Mouse (Mus musculus) kidney, embryonic 15.5 days (tissue): ENCODE data around the gene 1700066M21Rik. TPM values are rescaled to one million over a fixed set of nuclear protein-coding genes. Genes with fewer than 3 reads are reported as not detected.

Source experiments
- polyA plus RNA-seq: library from polyadenylated mRNA; unstranded; fragments of >200 nt; fragmentation: Nextera tagmentation; extraction: Ambion mirVana; gene quantifications from 2 replicates; pipeline ENCODE4 v1.2.1, GENCODE M21; 2015

Gene 1700066M21Rik
- polyA plus RNA-seq, 1 experiment from 2014 or later: 12.9 TPM

Other genes starting within 250 kb of the 1700066M21Rik start
- gene Maip1, start 28.7 kb downstream of the 1700066M21Rik start, polyA plus RNA-seq: 20.4 and 21.8 TPM in 2 replicates
- 30.5 and 34.4 TPM in 2 replicates for gene Tyw5, start 29.5 kb downstream of the 1700066M21Rik start, polyA plus RNA-seq